Mouse (Mus musculus): ENCODE measurements at regions not wholly inside any gene's neighbourhood (a gene's known extent, or its start where the extent isn't known, plus 50 kb on each side); places are given as distances from the start of the nearest gene placed in this dataset.

- no peak for ATAC-seq (ENCODE audit: insufficient number of reproducible peaks, low FRiP score, low TSS enrichment)
Measured at GRCm38 (mm10) chr2:45229501-45229900, 112.3 kb upstream of the Zeb2 start.

GRCm38 (mm10) chr2:45227276-45227944 is 110.2 kb upstream of the Zeb2 start:
- no peak for ATAC-seq (ENCODE audit: insufficient number of reproducible peaks, low FRiP score, low TSS enrichment)

GRCm38 (mm10) chr2:45226045-45226370 is 108.8 kb upstream of the Zeb2 start:
- no peak for ATAC-seq (ENCODE audit: insufficient number of reproducible peaks, low FRiP score, low TSS enrichment)

- ATAC-seq (ENCODE audit: insufficient number of reproducible peaks, low FRiP score, low TSS enrichment): no peak
Measured at GRCm38 (mm10) chr2:45225364-45226044, 108.3 kb upstream of the Zeb2 start.

- ATAC-seq (ENCODE audit: insufficient number of reproducible peaks, low FRiP score, low TSS enrichment): no peak
Measured at GRCm38 (mm10) chr2:45222213-45222612, 105.0 kb upstream of the Zeb2 start.

- no peak for ATAC-seq (ENCODE audit: insufficient number of reproducible peaks, low FRiP score, low TSS enrichment)
Measured at GRCm38 (mm10) chr2:45219851-45220250, 102.7 kb upstream of the Zeb2 start.

DNA sequence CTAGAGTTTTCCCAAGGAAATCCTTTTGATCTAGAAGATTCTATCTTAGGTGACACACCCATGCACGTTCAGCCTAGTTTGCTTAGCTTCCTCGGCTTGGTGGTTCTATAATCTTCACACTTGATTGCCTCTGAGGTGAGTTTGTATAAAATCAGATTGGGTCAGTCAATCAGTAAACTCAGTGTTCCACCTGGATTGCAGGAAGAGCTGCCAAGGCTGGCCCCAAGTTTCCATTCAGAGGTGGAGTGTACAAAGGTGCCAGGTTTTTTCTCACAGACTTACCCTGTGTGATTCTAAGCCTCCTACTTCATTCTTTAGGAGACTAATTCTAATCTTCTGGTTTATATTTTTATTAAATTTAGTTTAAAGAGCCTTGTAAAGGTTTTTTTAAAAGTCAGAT is 95.6 kb upstream of the Zeb2 start:
- no peak for ATAC-seq (ENCODE audit: insufficient number of reproducible peaks, low FRiP score, low TSS enrichment)

GRCm38 (mm10) chr2:45208526-45208925 is 91.3 kb upstream of the Zeb2 start:
- ATAC-seq (ENCODE audit: insufficient number of reproducible peaks, low FRiP score, low TSS enrichment): no peak

DNA sequence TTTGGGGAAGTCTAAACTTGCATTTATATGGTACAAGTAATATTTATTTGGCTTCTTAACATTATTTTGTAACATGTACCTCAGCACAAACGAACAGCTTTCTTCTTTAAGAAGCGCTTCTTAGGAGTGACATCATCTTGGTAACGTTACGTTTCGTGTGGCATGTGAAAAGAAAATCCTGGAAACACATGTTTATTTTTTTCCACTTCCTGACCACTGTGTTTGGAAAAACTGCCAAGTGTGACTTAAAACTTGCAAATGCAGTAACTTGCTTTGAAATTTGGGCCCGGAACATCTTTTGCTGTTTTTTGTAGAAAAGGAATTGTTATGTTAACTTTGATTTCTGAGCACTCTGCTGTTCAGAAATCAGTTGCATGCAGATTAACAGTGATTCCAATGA is 88.6 kb upstream of the Zeb2 start:
- no peak for ATAC-seq (ENCODE audit: insufficient number of reproducible peaks, low FRiP score, low TSS enrichment)

DNA sequence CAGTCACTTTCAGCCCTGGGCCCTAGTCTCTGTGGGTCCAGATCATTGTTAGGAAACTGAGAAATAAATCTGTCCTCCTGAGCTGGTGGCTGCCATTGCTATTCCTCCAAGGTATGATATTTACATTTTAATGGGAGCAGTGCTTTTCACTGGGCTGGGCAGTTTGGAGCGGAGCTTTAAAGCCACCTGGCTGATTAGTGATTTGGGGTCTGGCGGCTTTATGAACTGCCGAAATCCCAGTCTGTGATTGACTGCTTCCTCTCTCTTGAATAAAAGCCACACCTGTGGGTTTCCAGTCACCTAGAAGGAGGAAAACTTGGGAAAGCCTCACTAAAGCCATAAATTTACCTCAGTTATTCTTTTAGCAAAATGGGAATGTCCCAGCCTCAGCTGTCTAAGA is 88.0 kb upstream of the Zeb2 start:
- ATAC-seq (ENCODE audit: insufficient number of reproducible peaks, low FRiP score, low TSS enrichment): no peak

DNA sequence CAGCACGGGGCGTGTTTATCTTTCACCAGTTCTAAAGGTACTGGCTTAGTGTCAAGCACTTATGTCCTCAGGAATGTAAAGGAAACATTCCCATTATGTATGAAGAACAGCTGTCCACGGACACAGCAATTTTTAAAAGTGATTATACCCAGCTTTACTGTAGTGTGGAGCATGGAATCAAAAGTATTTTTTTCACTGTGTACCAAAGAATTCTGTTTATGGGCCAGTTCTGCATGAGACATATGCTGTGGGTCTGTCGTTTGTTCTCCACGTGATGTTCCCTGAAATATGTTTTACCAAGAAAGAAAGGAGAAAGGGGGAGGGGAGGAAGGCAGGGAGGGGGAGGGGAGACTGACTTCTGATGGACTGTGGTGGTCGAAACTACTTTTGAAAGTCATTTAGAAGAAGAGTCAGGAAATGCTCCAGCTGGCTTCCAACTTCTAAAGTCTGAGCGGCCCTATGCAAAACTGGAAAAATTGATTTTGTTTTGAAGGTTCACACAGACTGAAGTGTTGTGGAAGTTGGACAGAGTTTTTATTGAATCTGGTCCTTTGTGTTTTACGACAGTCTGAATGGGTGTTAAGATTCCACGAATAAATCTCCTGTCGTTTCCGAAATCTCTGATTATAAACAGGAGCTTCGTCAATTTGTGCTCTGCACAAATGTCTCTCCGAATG is 80.9 kb upstream of the Zeb2 start:
- no peak for ATAC-seq (ENCODE audit: insufficient number of reproducible peaks, low FRiP score, low TSS enrichment)

- ATAC-seq (ENCODE audit: insufficient number of reproducible peaks, low FRiP score, low TSS enrichment): no peak
Measured at GRCm38 (mm10) chr2:45197342-45197741, 80.1 kb upstream of the Zeb2 start.

DNA sequence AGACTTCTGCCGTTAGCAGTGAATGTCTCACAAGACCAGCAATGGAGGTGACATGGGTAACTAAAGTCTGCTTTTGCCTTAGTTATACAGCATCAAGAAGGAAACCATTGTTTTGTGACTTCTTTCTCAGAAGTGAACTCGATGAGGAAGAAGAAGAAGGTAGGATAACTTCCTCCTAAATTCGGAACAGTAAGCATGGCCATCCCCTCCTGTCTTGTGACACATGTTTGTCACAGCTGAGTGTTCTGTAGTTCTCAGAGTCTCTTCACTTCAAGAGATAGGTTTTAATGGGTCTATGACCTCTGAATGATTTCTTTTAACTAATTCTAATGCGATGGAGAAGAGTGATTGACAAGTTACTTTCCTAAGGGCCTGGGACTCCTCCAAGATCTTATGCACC is 79.3 kb upstream of the Zeb2 start:
- ATAC-seq (ENCODE audit: insufficient number of reproducible peaks, low FRiP score, low TSS enrichment): no peak

GRCm38 (mm10) chr2:45194335-45194734 is 77.1 kb upstream of the Zeb2 start:
- ATAC-seq (ENCODE audit: insufficient number of reproducible peaks, low FRiP score, low TSS enrichment): no peak

DNA sequence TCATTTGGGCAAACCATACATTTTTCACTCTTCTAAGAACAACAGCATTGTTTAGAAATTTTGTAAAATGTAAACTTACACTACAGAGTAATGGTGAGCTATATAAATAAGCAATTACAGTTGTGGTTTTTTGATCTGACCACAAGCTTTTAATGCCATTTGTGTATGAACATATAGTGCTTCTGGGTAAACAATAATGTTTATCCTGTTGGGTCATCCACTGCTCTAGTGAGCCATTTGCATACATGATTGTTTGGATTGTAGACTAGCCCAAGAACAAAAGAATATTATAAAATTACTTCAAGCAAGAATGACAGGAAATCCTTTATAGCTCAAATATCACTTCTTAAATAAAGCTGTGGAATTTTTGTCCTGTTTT is 68.4 kb upstream of the Zeb2 start:
- no peak for ATAC-seq (ENCODE audit: insufficient number of reproducible peaks, low FRiP score, low TSS enrichment)

- no peak for ATAC-seq (ENCODE audit: insufficient number of reproducible peaks, low FRiP score, low TSS enrichment)
Measured at GRCm38 (mm10) chr2:45184704-45185620, 67.8 kb upstream of the Zeb2 start.

- ATAC-seq (ENCODE audit: insufficient number of reproducible peaks, low FRiP score, low TSS enrichment): no peak
Measured at GRCm38 (mm10) chr2:45184149-45184548, 67.0 kb upstream of the Zeb2 start.

GRCm38 (mm10) chr2:45182876-45183275 is 65.7 kb upstream of the Zeb2 start:
- no peak for ATAC-seq (ENCODE audit: insufficient number of reproducible peaks, low FRiP score, low TSS enrichment)

GRCm38 (mm10) chr2:45181552-45181951 is 64.4 kb upstream of the Zeb2 start:
- ATAC-seq (ENCODE audit: insufficient number of reproducible peaks, low FRiP score, low TSS enrichment): 0 out of 2 replicates have a peak, but pooled peaks have one; percentile 49

DNA sequence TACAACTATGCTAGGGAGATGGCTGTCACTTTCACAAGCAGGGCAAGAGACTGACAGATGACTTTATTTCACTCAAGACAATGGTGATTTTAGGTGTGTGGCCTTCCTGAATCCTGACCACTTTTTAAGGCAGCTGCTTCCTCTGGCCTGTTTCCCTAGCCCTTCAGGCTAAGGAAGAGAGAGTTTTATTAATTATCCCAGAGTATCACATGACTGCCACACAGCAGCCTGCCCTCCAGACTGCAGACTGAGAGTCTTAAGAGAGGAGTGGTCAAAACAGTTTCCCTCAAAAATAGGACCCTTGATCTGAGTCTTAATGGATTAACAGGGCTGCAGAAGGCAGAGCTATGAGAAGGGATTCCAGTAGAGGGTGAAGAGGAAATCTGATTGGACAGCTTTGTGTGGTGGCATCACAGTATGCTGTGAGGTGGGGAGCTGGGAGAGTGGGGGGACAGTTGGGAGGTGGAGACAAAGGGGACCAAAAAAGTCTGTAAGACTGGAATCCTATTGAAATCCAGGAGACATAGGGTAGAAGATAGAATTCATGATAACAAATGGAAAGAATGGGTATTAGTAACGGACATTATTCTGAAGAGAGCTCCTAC is 61.8 kb upstream of the Zeb2 start:
- ATAC-seq (ENCODE audit: insufficient number of reproducible peaks, low FRiP score, low TSS enrichment): no peak
